Mouse (Mus musculus) thymus, postnatal 4 days (tissue): Measurements from ENCODE around the gene Pllp.

Experiments used
- DNase-seq: peaks from one replicate; pipeline ENCODE4 v3.0.0; 2021

The Pllp gene

DNA sequence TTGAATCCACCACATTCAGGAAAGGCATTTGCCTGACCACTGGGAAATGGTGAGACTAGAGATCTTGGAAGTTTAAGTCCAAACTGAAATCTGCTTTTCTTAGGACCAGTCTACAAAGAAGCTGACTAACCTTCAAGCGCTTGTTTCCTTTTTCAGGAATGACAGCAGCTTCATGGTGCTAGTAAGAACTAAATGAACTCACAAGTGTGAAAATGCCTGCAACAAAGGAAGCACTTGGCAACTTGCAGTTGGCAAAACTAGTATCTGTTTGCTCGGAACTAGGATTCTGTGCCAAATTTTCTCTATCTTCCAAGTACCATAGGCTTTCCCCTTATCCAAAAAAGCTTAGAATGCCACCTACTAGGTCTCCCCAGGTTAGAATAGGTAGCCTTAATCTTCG, 49.9 kb downstream of the Pllp start:
- no peak for DNase-seq

DNA sequence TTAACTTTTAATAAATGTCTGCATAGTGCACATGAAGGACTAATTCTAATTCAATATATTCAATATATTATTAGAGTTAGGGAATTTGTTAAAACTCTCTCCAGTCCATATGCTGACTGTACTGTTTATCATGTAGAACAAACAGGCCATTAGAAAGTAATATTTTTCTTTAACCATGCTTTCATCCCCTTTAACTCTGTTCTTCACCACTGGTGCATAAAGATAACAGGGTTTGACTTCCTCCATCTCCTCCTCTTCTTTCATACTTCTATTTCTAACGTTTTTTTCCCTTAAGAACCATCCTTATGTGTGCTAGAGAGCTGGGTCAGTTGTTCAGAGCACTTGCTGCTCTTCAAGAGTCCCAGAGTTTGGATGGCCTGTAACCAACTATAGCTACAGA, 50.9 kb downstream of the Pllp start:
- no peak for DNase-seq

DNA sequence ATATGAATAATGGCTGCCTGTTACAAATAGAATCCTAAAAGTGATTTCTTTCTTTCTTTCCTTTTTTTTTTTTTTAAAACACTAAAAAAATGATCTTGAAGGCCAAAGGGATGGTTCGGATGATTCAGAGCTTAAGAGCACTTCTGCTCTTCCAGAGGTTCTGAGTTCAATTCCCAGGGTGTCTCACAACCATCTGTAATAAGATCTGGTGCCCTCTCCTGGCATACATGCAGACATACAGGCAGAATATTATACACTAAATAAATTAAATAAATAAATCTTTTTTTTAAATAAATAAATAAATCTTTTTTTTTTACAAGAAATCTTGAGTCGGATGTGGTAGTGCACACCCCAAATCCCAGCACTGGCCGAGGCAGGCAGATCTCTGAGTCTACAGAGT, 54.1 kb downstream of the Pllp start:
- DNase-seq: no peak

GRCm38 (mm10) chr8:94641183-94641582, 54.9 kb downstream of the Pllp start:
- no peak for DNase-seq

DNA sequence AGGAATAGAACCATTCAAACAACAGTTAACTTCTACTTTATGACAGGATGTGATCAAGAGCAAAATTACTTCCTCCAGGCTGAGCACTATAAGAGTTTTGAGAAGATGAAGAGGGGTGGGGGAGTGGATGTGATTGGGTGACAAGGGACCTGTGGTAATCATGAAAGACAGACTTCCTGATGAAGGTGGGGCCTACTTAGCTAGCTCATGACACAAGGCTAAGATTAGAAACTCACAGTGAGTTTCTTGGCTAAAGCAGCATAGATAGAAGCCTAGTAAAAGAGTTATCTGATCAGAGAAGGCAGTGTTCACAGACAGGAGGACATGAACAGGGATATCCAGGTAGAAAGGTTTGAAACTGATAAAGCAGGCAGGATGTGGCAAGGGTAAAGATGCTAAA, 61.9 kb downstream of the Pllp start:
- peak; percentile 17 for DNase-seq

GRCm38 (mm10) chr8:94633564-94634194, 62.4 kb downstream of the Pllp start:
- no peak for DNase-seq
